Mouse (Mus musculus) lung, postnatal 0 days (tissue): ENCODE measurements around the gene Mllt3. TPM values are rescaled to one million over a fixed set of nuclear protein-coding genes. Genes with fewer than 3 reads are reported as not detected.

Experiments
- ATAC-seq: fragments of 200-750 bp; cut with Nextera tagmentation; 2 replicates; pipeline ENCODE4 v1.8.0; 2017; ENCODE audit warnings: moderate library complexity
- DNase-seq: peaks from one replicate; pipeline ENCODE4 v3.0.0-alpha.2; 2016; ENCODE audit warnings: low spot score
- H3K27ac ChIP-seq: fragments of 300-500 bp; sonication (generic); 2 replicates; pipeline ENCODE4 v1.5.1; 2014; ENCODE audit warnings: antibody characterized with exemption, mild to moderate bottlenecking, low read length, mixed read lengths
- H3K27me3 ChIP-seq: fragments of 300-500 bp; sonication (generic); replicated peaks from 2 replicates; pipeline ENCODE4 v1.6.1; 2014; ENCODE audit warnings: low read length, mixed read lengths; ENCODE audit not compliant: insufficient read depth
- H3K36me3 ChIP-seq: fragments of 300-500 bp; sonication (generic); 2 replicates; pipeline ENCODE4 v1.6.1; 2014; ENCODE audit warnings: low read length, mixed read lengths; ENCODE audit not compliant: insufficient read depth
- H3K4me1 ChIP-seq: fragments of 300-500 bp; sonication (generic); 2 replicates; pipeline ENCODE4 v1.6.1; 2014; ENCODE audit warnings: antibody characterized with exemption, low read depth, low read length, mixed read lengths; ENCODE audit not compliant: insufficient read depth
- H3K4me2 ChIP-seq: fragments of 300-500 bp; sonication (generic); replicated peaks from 2 replicates; pipeline ENCODE4 v1.6.1; 2014; ENCODE audit warnings: low read depth, mild to moderate bottlenecking, low read length, moderate library complexity, mixed read lengths
- H3K4me3 ChIP-seq: fragments of 300-500 bp; sonication (generic); 2 replicates; pipeline ENCODE4 v1.5.1; 2014; ENCODE audit warnings: low read depth, low read length
- H3K9ac ChIP-seq: fragments of 300-500 bp; sonication (generic); replicated peaks from 2 replicates; pipeline ENCODE4 v1.6.1; 2014; ENCODE audit warnings: low read depth, mild to moderate bottlenecking
- H3K9me3 ChIP-seq: fragments of 300-500 bp; sonication (generic); 2 replicates; pipeline ENCODE4 v1.6.1; 2016; ENCODE audit warnings: low read length, mixed read lengths
- CTCF ChIP-seq: IDR thresholded peaks from 2 replicates; pipeline ENCODE4 v1.5.1; 2016; ENCODE audit warnings: antibody characterized with exemption, mild to moderate bottlenecking
- EP300 ChIP-seq: IDR thresholded peaks from 2 replicates; pipeline ENCODE4 v1.6.1; 2016; ENCODE audit warnings: antibody characterized with exemption, mild to moderate bottlenecking, control low read depth
- whole genome bisulfite sequencing: fragments of 180-500 bp; shearing (Covaris S2); extraction: QIAGEN DNeasy Blood & Tissue Kit; methylation state at CpG from one replicate; pipeline ENCODE4 v1.1.7; 2014; 5-methylcytosine and 5-hydroxymethylcytosine counted together
- polyA plus RNA-seq: library from polyadenylated mRNA; unstranded; fragments of >200 nt; fragmentation: Nextera tagmentation; extraction: Ambion mirVana; gene quantifications from 2 replicates; pipeline ENCODE4 v1.2.1, GENCODE M21; 2015

Mllt3 gene
- polyA plus RNA-seq, 1 experiment from 2014 or later, result 32.7 TPM

GRCm38 (mm10) chr4:87905149-87905771, 127.9 kb downstream of the Mllt3 start:
- ATAC-seq (no peak), DNase-seq (no peak)
- 46% methylated on average over 6 of the region's 6 CpGs for WGBS
- no peak overlapping the region for H3K9ac ChIP-seq
- H3K27me3 ChIP-seq, result no peaks in the 10 kb centered on the region
- no peaks in the 10 kb centered on the region; the same call in 1 of the 2 replicates for H3K4me1 ChIP-seq
- no peak for TF ChIP-seq EP300
- TF ChIP-seq CTCF, result no peak
- H3K27ac ChIP-seq, result no peak overlapping the region
- no peak overlapping the region for H3K4me3 ChIP-seq
- no peak overlapping the region for H3K4me2 ChIP-seq
- no peaks in the 10 kb centered on the region for H3K36me3 ChIP-seq
- H3K9me3 ChIP-seq, result no peaks in the 10 kb centered on the region

GRCm38 (mm10) chr4:87904722-87905121, 128.4 kb downstream of the Mllt3 start:
- no peak overlapping the region for H3K4me2 ChIP-seq
- TF ChIP-seq CTCF (no peak), EP300 (no peak)
- ATAC-seq, result peak; percentile 65

GRCm38 (mm10) chr4:87902584-87902983, 130.6 kb downstream of the Mllt3 start:
- TF ChIP-seq CTCF (no peak), EP300 (no peak)
- no peaks in the 10 kb centered on the region for H3K27me3 ChIP-seq
- no peak for ATAC-seq

More at GRCm38 (mm10) chr4:87904722-87905121, 128.4 kb downstream of the Mllt3 start:
- DNase-seq, result peak; percentile 58
- H3K27ac ChIP-seq, result no peak overlapping the region
- 17% methylated on average over 1 of the region's 1 CpGs for WGBS
- H3K9ac ChIP-seq, result no peak overlapping the region
- H3K4me1 ChIP-seq, result no peaks in the 10 kb centered on the region; the same call in 1 of the 2 replicates
- no peaks in the 10 kb centered on the region for H3K27me3 ChIP-seq
- H3K36me3 ChIP-seq, result no peaks in the 10 kb centered on the region
- H3K4me3 ChIP-seq, result no peak overlapping the region
- no peaks in the 10 kb centered on the region for H3K9me3 ChIP-seq

GRCm38 (mm10) chr4:87901166-87901565, 132.0 kb downstream of the Mllt3 start:
- DNase-seq (peak; percentile 19), ATAC-seq (no peak)
- no peaks in the 10 kb centered on the region; the same call in 1 of the 2 replicates for H3K4me1 ChIP-seq
- H3K36me3 ChIP-seq, result no peaks in the 10 kb centered on the region
- no peaks in the 10 kb centered on the region for H3K27me3 ChIP-seq
- 13% methylated on average over 1 of the region's 1 CpGs for WGBS
- no peaks in the 10 kb centered on the region for H3K9me3 ChIP-seq
- no peak overlapping the region for H3K4me3 ChIP-seq
- no peak overlapping the region for H3K27ac ChIP-seq
- H3K9ac ChIP-seq, result no peak overlapping the region
- TF ChIP-seq CTCF (peak; percentile 33; the same call in 1 of the 2 replicates), EP300 (no peak)
- H3K4me2 ChIP-seq, result no peak overlapping the region

More at GRCm38 (mm10) chr4:87902584-87902983, 130.6 kb downstream of the Mllt3 start:
- Histone ChIP-seq H3K4me2 (no peak overlapping the region), H3K9me3 (no peaks in the 10 kb centered on the region), H3K4me3 (no peak overlapping the region), H3K36me3 (no peaks in the 10 kb centered on the region), H3K27ac (no peak overlapping the region), H3K4me1 (no peaks in the 10 kb centered on the region; the same call in 1 of the 2 replicates), H3K9ac (no peak overlapping the region)
- DNase-seq, result no peak
- WGBS, result 79% methylated on average over 4 of the region's 4 CpGs

GRCm38 (mm10) chr4:87893498-87893897, 139.7 kb downstream of the Mllt3 start:
- Histone ChIP-seq H3K27ac (no peak overlapping the region), H3K9me3 (no peaks in the 10 kb centered on the region), H3K9ac (no peak overlapping the region), H3K4me2 (peak overlapping the region; percentile 23), H3K36me3 (no peaks in the 10 kb centered on the region), H3K27me3 (no peaks in the 10 kb centered on the region), H3K4me1 (peaks cover 5% of the 10 kb centered on the region; the same call in 1 of the 2 replicates), H3K4me3 (no peak overlapping the region)
- TF ChIP-seq CTCF, result no peak
- ATAC-seq (no peak), DNase-seq (no peak)
- WGBS, result 54% methylated on average over 3 of the region's 3 CpGs

GRCm38 (mm10) chr4:87893012-87893411, 140.2 kb downstream of the Mllt3 start:
- 67% methylated on average over 4 of the region's 4 CpGs for WGBS
- TF ChIP-seq CTCF, result no peak
- H3K4me2 ChIP-seq, result peak overlapping the region; percentile 23; the same call in 1 of the 2 replicates
- ATAC-seq, result no peak
- peaks cover 5% of the 10 kb centered on the region; the same call in 1 of the 2 replicates for H3K4me1 ChIP-seq
- DNase-seq, result no peak
- no peaks in the 10 kb centered on the region for H3K9me3 ChIP-seq
- H3K36me3 ChIP-seq, result no peaks in the 10 kb centered on the region
- H3K27me3 ChIP-seq, result no peaks in the 10 kb centered on the region
- no peak overlapping the region for H3K4me3 ChIP-seq
- no peak overlapping the region for H3K9ac ChIP-seq
- no peak overlapping the region for H3K27ac ChIP-seq
